Mouse (Mus musculus) testis, adult 2 months (tissue): ENCODE results near the gene Szt2. TPM values are rescaled to one million over a fixed set of nuclear protein-coding genes. Genes with fewer than 3 reads are reported as not detected.

Source experiments
- H3K27ac ChIP-seq: fragments of 200-500 bp; 2 replicates; pipeline ENCODE4 v1.5.1; 2012; ENCODE audit warnings: low read depth, low read length; ENCODE audit not compliant: control insufficient read depth, insufficient read depth
- H3K27me3 ChIP-seq: fragments of 200-500 bp; 2 replicates; pipeline ENCODE4 v1.6.1; 2012; ENCODE audit warnings: mild to moderate bottlenecking, low read length, moderate library complexity; ENCODE audit not compliant: control insufficient read depth, insufficient read depth
- H3K36me3 ChIP-seq: fragments of 200-500 bp; 2 replicates; pipeline ENCODE4 v1.6.1; 2012; ENCODE audit warnings: mild to moderate bottlenecking, low read length; ENCODE audit not compliant: control insufficient read depth, insufficient read depth
- H3K4me1 ChIP-seq: fragments of 200-500 bp; 2 replicates; pipeline ENCODE4 v1.6.1; 2012; ENCODE audit warnings: low read length; ENCODE audit not compliant: control insufficient read depth, insufficient read depth
- H3K4me3 ChIP-seq: fragments of 200-500 bp; 2 replicates; pipeline ENCODE4 v1.5.1; 2012; ENCODE audit warnings: low read depth, mild to moderate bottlenecking, low read length, moderate library complexity, mixed read lengths; ENCODE audit not compliant: control insufficient read depth
- CTCF ChIP-seq: fragments of 200-500 bp; IDR thresholded peaks from 2 replicates; pipeline ENCODE4 v1.5.1; 2012; ENCODE audit warnings: low read depth, mild to moderate bottlenecking, inconsistent platforms, low read length, moderate library complexity; ENCODE audit not compliant: control insufficient read depth, insufficient read depth, insufficient replicate concordance
- POLR2A ChIP-seq: fragments of 200-500 bp; IDR thresholded peaks from 2 replicates; pipeline ENCODE4 v1.6.1; 2012; ENCODE audit warnings: low read depth, mild to moderate bottlenecking, inconsistent platforms, low read length, moderate library complexity; ENCODE audit not compliant: control insufficient read depth
- polyA plus RNA-seq: library from polyadenylated mRNA; depleted of rRNA; stranded (reverse); fragments of >200 nt; gene quantifications from 2 replicates; pipeline ENCODE4 v1.2.3, GENCODE M21; 2012

The Szt2 gene
- polyA plus RNA-seq, 1 experiment, result 14.2 TPM

DNA sequence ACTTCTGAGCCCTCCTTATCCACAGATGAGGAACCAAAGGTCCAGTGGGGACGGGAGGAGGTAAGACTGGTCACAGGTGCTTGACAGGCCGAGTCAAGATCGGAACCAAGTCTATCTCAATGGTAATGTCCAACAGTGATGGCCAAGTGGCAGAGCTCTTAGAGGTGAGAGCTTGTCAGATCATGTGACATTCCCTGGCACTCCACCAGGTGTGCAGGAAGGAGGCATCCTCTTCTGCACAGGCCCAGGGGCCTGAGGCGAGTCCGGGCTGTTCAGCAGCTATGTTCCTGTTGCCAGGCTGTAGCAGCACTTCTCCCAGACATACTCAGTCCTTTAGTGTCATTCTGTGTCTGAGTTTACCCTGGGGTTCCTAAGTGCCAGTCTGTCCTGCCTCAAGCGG, 46.2 kb downstream of the Szt2 start:
- H3K4me1 ChIP-seq, result peaks cover 4% of the 10 kb centered on the region
- no peaks in the 10 kb centered on the region for H3K27me3 ChIP-seq
- no peaks in the 10 kb centered on the region for H3K36me3 ChIP-seq
- no peak overlapping the region for H3K4me3 ChIP-seq
- TF ChIP-seq POLR2A (no peak), CTCF (no peak)
- H3K27ac ChIP-seq, result no peak overlapping the region

DNA sequence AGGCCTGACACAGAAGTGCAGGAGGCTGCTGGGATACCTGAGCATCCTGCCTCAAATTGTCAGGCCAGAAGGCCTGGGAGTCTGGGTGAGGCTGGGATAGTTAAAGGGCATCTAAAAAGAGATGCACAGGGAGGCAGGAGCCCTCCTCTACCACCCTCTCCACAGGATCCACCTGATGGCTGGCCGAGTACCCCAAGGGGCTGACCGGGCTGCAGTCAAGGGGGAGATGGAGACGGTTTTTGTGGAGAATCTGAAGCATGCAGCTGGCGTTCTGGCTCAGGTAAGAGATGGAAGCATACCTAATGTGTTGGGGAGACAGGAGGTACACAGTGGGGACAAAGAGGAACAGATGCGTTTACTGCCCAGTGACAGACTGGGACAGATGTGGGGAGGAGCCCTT, 47.6 kb downstream of the Szt2 start:
- Histone ChIP-seq H3K4me3 (no peak overlapping the region), H3K36me3 (no peaks in the 10 kb centered on the region)

DNA sequence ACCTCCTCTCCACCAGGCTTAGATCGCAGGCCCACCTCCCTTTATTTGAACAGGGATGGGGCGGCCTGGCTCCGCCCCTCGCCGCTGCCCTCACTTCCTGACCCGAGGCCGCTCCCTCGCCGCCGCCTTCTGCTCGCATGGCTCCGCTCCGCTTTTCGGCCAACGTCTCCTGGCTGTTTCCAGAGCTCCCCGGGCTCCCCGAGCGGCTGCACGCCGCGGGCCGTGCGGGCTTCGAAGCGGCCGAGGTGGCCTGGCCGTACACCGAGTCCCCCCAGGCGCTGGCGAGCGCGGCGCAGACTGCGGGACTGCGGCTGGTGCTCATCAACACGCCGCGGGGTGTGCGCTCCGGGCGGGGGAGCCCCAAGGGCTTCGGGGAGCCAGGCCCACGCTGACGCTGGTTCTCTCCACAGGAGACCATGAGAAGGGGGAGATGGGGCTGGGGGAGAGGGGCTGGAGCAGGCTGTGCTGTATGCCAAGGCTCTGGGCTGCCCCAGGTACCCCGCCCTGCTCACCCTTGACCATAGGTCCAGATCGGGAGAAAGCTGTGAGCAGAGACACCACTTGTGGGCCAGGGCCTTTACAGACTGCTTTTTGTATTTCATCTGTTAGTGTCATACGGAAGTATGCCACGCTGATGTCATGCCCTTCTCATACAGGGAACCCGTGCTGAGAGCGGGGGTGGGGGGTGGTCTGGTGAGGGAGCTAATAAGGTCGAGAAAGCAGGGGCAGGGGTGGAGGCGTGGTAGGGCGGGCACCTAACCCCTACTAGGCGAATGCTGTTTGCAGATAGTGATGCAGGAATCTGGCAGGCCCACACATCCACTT, 49.0 kb downstream of the Szt2 start:
- no peaks in the 10 kb centered on the region for H3K27me3 ChIP-seq
- TF ChIP-seq POLR2A (peak; percentile 51; the same call in 1 of the 2 replicates), CTCF (no peak)
- no peaks in the 10 kb centered on the region for H3K36me3 ChIP-seq
- peaks cover 4% of the 10 kb centered on the region for H3K4me1 ChIP-seq
- H3K4me3 ChIP-seq, result peak overlapping the region; percentile 87
- no peak overlapping the region for H3K27ac ChIP-seq

More for the DNA sequence above, 47.6 kb downstream of the Szt2 start:
- Histone ChIP-seq H3K4me1 (peaks cover 4% of the 10 kb centered on the region), H3K27me3 (no peaks in the 10 kb centered on the region), H3K27ac (no peak overlapping the region)
- TF ChIP-seq POLR2A (no peak), CTCF (no peak)

DNA sequence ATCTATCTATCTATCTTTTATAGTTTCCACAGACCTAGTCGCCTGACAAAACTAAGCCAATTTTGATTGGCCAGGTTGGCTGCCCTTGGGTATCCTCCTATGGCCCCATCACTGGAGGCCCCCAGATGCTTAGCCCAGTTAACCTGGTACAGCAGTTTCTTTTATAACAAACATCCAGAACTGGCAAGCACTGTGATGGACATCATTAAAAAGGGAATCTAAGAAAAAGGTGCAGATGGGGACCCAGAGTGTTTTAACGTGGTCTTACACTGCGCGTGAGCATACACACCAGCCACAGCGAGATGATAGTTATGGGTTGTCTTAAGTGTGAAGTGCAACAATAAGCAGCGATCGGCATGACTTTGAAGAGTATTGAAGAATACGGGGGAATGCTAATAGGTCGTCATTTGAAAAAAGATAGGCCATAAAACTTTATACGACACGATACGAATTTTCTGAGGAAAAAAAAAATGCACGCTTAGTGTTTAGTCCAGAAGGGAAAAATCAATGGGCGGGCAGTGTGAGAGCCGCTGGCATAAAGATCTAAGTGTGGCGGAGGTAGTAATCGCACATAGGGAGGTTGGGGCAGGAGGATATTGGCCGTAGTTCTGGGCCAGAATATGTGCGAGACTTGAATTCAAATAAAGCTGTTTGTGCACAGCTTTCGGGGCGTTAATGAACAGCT, 49.7 kb downstream of the Szt2 start:
- H3K36me3 ChIP-seq, result no peaks in the 10 kb centered on the region
- H3K27ac ChIP-seq, result no peak overlapping the region
- H3K4me3 ChIP-seq, result peak overlapping the region; percentile 87
- TF ChIP-seq CTCF, result no peak
- TF ChIP-seq POLR2A, result no peak
- H3K4me1 ChIP-seq, result peaks cover 4% of the 10 kb centered on the region
- no peaks in the 10 kb centered on the region for H3K27me3 ChIP-seq

DNA sequence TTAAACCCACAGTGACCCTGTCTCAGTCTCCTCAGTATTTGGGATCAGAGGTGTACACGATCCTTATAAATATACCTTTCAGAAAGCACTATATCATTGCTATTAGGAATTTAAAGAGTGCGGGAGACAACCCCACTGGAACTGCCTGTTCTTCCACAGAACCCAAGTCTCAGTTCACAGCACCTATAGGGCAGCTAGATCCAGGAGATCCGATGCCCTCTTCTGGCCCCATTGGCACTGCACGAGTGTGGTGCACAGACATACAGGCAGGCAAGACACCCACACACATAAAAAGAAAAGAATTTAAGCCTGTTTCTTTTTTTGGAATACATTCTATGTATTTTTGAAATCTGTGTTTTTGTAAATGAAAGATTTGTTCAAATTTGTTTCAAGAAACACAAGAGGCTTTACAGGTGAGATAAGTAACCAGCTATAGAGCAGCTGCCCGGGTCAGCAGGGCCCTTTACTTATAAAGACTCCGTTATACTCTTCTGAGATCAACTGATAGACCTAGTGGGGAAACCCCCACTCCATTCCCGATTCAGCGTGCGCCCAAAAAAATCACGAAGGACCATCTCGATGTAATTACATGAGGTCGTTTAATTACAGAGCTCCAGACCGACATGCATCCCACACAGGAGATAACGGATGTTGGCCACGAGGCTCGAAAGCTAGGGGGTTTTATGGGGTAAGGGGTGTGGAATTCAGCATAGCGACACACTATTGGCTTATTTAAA, 50.7 kb downstream of the Szt2 start:
- TF ChIP-seq POLR2A (no peak), CTCF (no peak)
- Histone ChIP-seq H3K36me3 (no peaks in the 10 kb centered on the region), H3K4me1 (peaks cover 4% of the 10 kb centered on the region), H3K4me3 (no peak overlapping the region), H3K27ac (no peak overlapping the region), H3K27me3 (no peaks in the 10 kb centered on the region)

DNA sequence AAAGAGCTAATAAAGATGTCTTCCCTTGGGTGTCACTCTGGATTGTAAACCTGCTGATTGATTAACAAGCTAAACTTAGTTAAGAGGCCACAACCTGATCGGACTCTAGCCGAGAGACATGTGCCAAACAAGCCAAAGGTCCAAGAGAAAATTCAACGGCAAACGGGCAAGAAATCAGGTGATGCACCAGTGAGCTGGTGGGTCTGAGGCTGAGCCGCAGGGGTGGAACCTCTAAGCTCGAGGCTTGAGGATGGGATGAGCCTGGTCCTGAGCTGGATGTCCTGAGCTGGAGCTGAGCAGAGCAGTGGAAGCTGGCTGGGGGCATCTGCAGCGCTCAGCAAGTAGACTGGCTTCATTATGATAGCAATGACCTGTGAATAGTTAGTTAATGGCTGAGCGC, 51.6 kb downstream of the Szt2 start:
- Histone ChIP-seq H3K4me1 (peaks cover 4% of the 10 kb centered on the region), H3K36me3 (no peaks in the 10 kb centered on the region), H3K27ac (no peak overlapping the region), H3K27me3 (no peaks in the 10 kb centered on the region), H3K4me3 (no peak overlapping the region)
- TF ChIP-seq CTCF (no peak), POLR2A (no peak)

DNA sequence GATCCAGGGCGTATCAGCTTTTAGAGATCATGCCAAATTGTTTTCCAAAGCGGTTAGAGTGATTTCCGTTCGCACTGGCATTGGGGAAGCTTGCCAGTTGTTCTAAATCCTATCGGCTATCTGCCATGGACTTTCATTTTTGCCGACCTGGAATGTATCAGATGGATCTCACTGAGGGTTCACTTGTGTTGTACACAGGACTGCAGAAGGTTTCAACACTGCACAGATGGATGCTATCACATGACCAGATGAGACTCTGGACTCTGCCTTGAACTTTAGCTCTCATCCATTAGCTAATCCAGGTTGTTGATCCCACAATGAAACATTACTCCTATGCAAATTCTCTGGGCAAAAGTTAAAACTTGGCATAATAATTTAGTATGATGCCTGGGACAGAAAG, 52.3 kb downstream of the Szt2 start:
- TF ChIP-seq POLR2A, result no peak
- TF ChIP-seq CTCF, result no peak
- no peak overlapping the region for H3K4me3 ChIP-seq
- H3K27me3 ChIP-seq, result no peaks in the 10 kb centered on the region

More for the DNA sequence above, 52.3 kb downstream of the Szt2 start:
- Histone ChIP-seq H3K4me1 (peaks cover 4% of the 10 kb centered on the region), H3K36me3 (no peaks in the 10 kb centered on the region), H3K27ac (no peak overlapping the region)
